Mouse (Mus musculus) heart, postnatal 0 days (tissue): ENCODE results near the gene Klk11. TPM values are rescaled to one million over a fixed set of nuclear protein-coding genes. Genes with fewer than 3 reads are reported as not detected.
A peak's percentile ranks its signal among the peaks of the same experiment; 100 is the strongest.

Source experiments
- ATAC-seq: fragments of 200-750 bp; cut with Nextera tagmentation; 2 replicates; pipeline ENCODE4 v1.8.0; 2017; ENCODE audit warnings: low read depth, moderate number of reproducible peaks, moderate library complexity; ENCODE audit not compliant: insufficient read depth
- DNase-seq: peaks from one replicate; pipeline ENCODE4 v3.0.0-alpha.2; 2016; ENCODE audit warnings: low spot score
- H3K27ac ChIP-seq: fragments of 300-500 bp; sonication (generic); 2 replicates; pipeline ENCODE4 v1.5.1; 2014; ENCODE audit warnings: low read depth, mild to moderate bottlenecking
- H3K27me3 ChIP-seq: fragments of 300-500 bp; sonication (generic); 2 replicates; pipeline ENCODE4 v1.6.1; 2014; ENCODE audit warnings: low read length, mixed read lengths; ENCODE audit not compliant: control insufficient read depth, insufficient read depth
- H3K36me3 ChIP-seq: fragments of 300-500 bp; sonication (generic); replicated peaks from 2 replicates; pipeline ENCODE4 v1.6.1; 2014; ENCODE audit warnings: low read length, mixed read lengths; ENCODE audit not compliant: control insufficient read depth, insufficient read depth
- H3K4me1 ChIP-seq: fragments of 300-500 bp; sonication (generic); 2 replicates; pipeline ENCODE4 v1.6.1; 2014; ENCODE audit warnings: antibody characterized with exemption; ENCODE audit not compliant: control insufficient read depth, insufficient read depth
- H3K4me2 ChIP-seq: fragments of 300-500 bp; sonication (generic); 2 replicates; pipeline ENCODE4 v1.6.1; 2014; ENCODE audit warnings: low read depth, mild to moderate bottlenecking, low read length, moderate library complexity
- H3K4me3 ChIP-seq: fragments of 300-500 bp; sonication (generic); 2 replicates; pipeline ENCODE4 v1.5.1; 2014; ENCODE audit warnings: low read depth, low read length
- H3K9ac ChIP-seq: fragments of 300-500 bp; sonication (generic); replicated peaks from 2 replicates; pipeline ENCODE4 v1.6.1; 2014; ENCODE audit warnings: low read depth, low read length, mixed read lengths
- H3K9me3 ChIP-seq: fragments of 300-500 bp; sonication (generic); replicated peaks from 2 replicates; pipeline ENCODE4 v1.6.1; 2016; ENCODE audit warnings: low read length; ENCODE audit not compliant: control insufficient read depth
- CTCF ChIP-seq: IDR thresholded peaks from 2 replicates; pipeline ENCODE4 v1.5.1; 2016; ENCODE audit warnings: antibody characterized with exemption, control low read depth, low read depth
- EP300 ChIP-seq: IDR thresholded peaks from 2 replicates; pipeline ENCODE4 v1.6.1; 2016; ENCODE audit warnings: antibody characterized with exemption, low read depth
- WGBS: fragments of 180-500 bp; shearing (Covaris S2); extraction: QIAGEN DNeasy Blood & Tissue Kit; methylation state at CpG from one replicate; pipeline ENCODE4 v1.1.7; 2014; 5-methylcytosine and 5-hydroxymethylcytosine counted together
- polyA plus RNA-seq: library from polyadenylated mRNA; unstranded; fragments of >200 nt; fragmentation: Nextera tagmentation; extraction: Ambion mirVana; gene quantifications from 2 replicates; pipeline ENCODE4 v1.2.1, GENCODE M21; 2015
- total RNA-seq: library from RNA; depleted of rRNA; stranded (reverse); fragments of >200 nt; gene quantifications from 2 replicates; pipeline ENCODE4 v1.2.3, GENCODE M21; 2014; ENCODE audit warnings: low replicate concordance

The Klk11 gene
- total and polyA plus RNA-seq, 2 experiments from 2014 or later: not detected

GRCm38 (mm10) chr7:43782275-43783265 is 8.2 kb downstream of the Klk11 start:
- ATAC-seq (peak; percentile 72), DNase-seq (peak; percentile 46)
- 6% methylated on average over 36 of the region's 36 CpGs for WGBS
- Histone ChIP-seq H3K4me1 (no peaks in the 10 kb centered on the region), H3K27me3 (peaks cover 18% of the 10 kb centered on the region), H3K9ac (peak overlapping the region; percentile 21; the same call in 1 of the 2 replicates), H3K36me3 (no peaks in the 10 kb centered on the region), H3K4me3 (peak overlapping the region; percentile 9; the same call in 1 of the 2 replicates), H3K4me2 (peak overlapping the region; percentile 52), H3K9me3 (no peaks in the 10 kb centered on the region), H3K27ac (no peak overlapping the region)
- TF ChIP-seq EP300 (no peak), CTCF (peak; percentile 69)

GRCm38 (mm10) chr7:43785286-43785685 is 10.9 kb downstream of the Klk11 start:
- no peaks in the 10 kb centered on the region for H3K36me3 ChIP-seq
- WGBS: 73% methylated on average over 1 of the region's 1 CpGs

GRCm38 (mm10) chr7:43788096-43788495 is 13.7 kb downstream of the Klk11 start:
- ATAC-seq: no peak
- TF ChIP-seq CTCF: no peak
- no peak for TF ChIP-seq EP300

More at GRCm38 (mm10) chr7:43785286-43785685, 10.9 kb downstream of the Klk11 start:
- Histone ChIP-seq H3K9me3 (no peaks in the 10 kb centered on the region), H3K27ac (no peak overlapping the region), H3K4me1 (no peaks in the 10 kb centered on the region), H3K27me3 (peaks cover 18% of the 10 kb centered on the region), H3K4me3 (no peak overlapping the region), H3K9ac (no peak overlapping the region), H3K4me2 (no peak overlapping the region)
- ATAC-seq (peak; percentile 19; the same call in 1 of the 2 replicates), DNase-seq (no peak)
- TF ChIP-seq EP300: no peak
- TF ChIP-seq CTCF: peak; percentile 24

DNA sequence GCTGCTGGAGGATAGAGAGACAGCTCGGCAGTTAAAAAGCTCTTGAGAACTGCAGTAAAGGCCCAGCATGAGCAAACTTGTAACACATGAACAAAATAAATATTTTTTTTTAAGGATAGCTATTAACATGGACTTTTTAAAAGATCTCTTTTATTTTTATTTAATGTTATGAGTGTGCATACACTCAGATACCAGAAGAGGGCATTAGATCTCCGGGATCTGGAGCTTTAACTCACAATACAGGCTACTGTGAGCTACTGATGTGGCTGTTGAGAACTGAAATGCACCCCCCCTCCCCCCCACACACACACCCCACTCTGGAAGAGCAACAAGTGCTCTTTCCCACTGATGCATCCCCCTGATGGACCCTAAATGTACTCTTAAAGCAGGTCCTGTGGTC is 14.9 kb downstream of the Klk11 start:
- Histone ChIP-seq H3K4me1 (no peaks in the 10 kb centered on the region), H3K9ac (no peak overlapping the region), H3K27ac (no peak overlapping the region), H3K9me3 (no peaks in the 10 kb centered on the region), H3K27me3 (peaks cover under 1% of the 10 kb centered on the region; the same call in 1 of the 2 replicates), H3K36me3 (no peaks in the 10 kb centered on the region), H3K4me2 (no peak overlapping the region), H3K4me3 (no peak overlapping the region)
- DNase-seq (no peak), ATAC-seq (no peak)
- TF ChIP-seq EP300 (no peak), CTCF (peak; percentile 15; the same call in 1 of the 2 replicates)
- WGBS: 68% methylated on average over 2 of the region's 2 CpGs

More at GRCm38 (mm10) chr7:43788096-43788495, 13.7 kb downstream of the Klk11 start:
- Histone ChIP-seq H3K4me3 (no peak overlapping the region), H3K4me1 (no peaks in the 10 kb centered on the region), H3K27ac (no peak overlapping the region), H3K4me2 (no peak overlapping the region), H3K9me3 (no peaks in the 10 kb centered on the region), H3K27me3 (peaks cover 12% of the 10 kb centered on the region), H3K36me3 (no peaks in the 10 kb centered on the region), H3K9ac (no peak overlapping the region)
- DNase-seq: no peak
- 72% methylated on average over 3 of the region's 3 CpGs for WGBS

- Histone ChIP-seq H3K9me3 (no peaks in the 10 kb centered on the region), H3K36me3 (no peaks in the 10 kb centered on the region), H3K4me1 (peaks cover 8% of the 10 kb centered on the region), H3K4me2 (no peak within 1 kb of the TSS), H3K9ac (no peak within 1 kb of the TSS), H3K27ac (no peak within 1 kb of the TSS), H3K4me3 (no peak within 1 kb of the TSS), H3K27me3 (peaks cover 10% of the 10 kb centered on the region; the same call in 1 of the 2 replicates)
- ATAC-seq (no peak), DNase-seq (no peak)
- TF ChIP-seq CTCF (no peak), EP300 (no peak)
- 63% methylated on average over 7 of the region's 7 CpGs for WGBS
Measured at GRCm38 (mm10) chr7:43791591-43791990, 17.2 kb downstream of the Klk11 start, which contains the start of gene Klk9. TSS of gene Klk9 (plus strand) at chr7:43791891.
